Mouse (Mus musculus): ENCODE results near the gene Ces1c.

The Ces1c gene

GRCm38 (mm10) chr8:93131233-93131980, at the start of gene Ces1c:
Gene Ces1c (minus strand): TSS chr8:93131283.
- DNase-seq (ENCODE audit: low read depth), result no peak

GRCm38 (mm10) chr8:93180581-93181129, 49.6 kb upstream of the Ces1c start:
- no peak for DNase-seq (ENCODE audit: low read depth)

GRCm38 (mm10) chr8:93176593-93176992, 45.5 kb upstream of the Ces1c start:
- DNase-seq (ENCODE audit: low read depth), result no peak

GRCm38 (mm10) chr8:93174554-93174953, 43.5 kb upstream of the Ces1c start:
- DNase-seq (ENCODE audit: low read depth), result no peak

GRCm38 (mm10) chr8:93171846-93172590, 40.9 kb upstream of the Ces1c start:
- DNase-seq (ENCODE audit: low read depth), result no peak

GRCm38 (mm10) chr8:93163363-93163762, 32.3 kb upstream of the Ces1c start:
- DNase-seq (ENCODE audit: low read depth), result no peak

GRCm38 (mm10) chr8:93151401-93151800, 20.3 kb upstream of the Ces1c start:
- no peak for DNase-seq (ENCODE audit: low read depth)

GRCm38 (mm10) chr8:93147331-93147730, 16.2 kb upstream of the Ces1c start:
- DNase-seq (ENCODE audit: low read depth), result no peak

GRCm38 (mm10) chr8:93140696-93141095, 9.6 kb upstream of the Ces1c start:
- peak; percentile 5 for DNase-seq (ENCODE audit: low read depth)

- DNase-seq (ENCODE audit: low read depth), result no peak
Observed at GRCm38 (mm10) chr8:93132196-93132595, 1.1 kb upstream of the Ces1c start.

GRCm38 (mm10) chr8:93126476-93126875, 4.6 kb downstream of the Ces1c start:
- no peak for DNase-seq (ENCODE audit: low read depth)

GRCm38 (mm10) chr8:93122005-93122404, 9.1 kb downstream of the Ces1c start:
- no peak for DNase-seq (ENCODE audit: low read depth)

GRCm38 (mm10) chr8:93095376-93095775, 35.7 kb downstream of the Ces1c start:
- no peak for DNase-seq (ENCODE audit: low read depth)

- no peak for DNase-seq (ENCODE audit: low read depth)
Observed at GRCm38 (mm10) chr8:93091324-93091723, 39.8 kb downstream of the Ces1c start.

GRCm38 (mm10) chr8:93088686-93089122, 42.4 kb downstream of the Ces1c start:
- DNase-seq (ENCODE audit: low read depth), result no peak

- DNase-seq (ENCODE audit: low read depth), result no peak
Observed at GRCm38 (mm10) chr8:93088193-93088592, 42.9 kb downstream of the Ces1c start.

GRCm38 (mm10) chr8:93079887-93080286, 51.2 kb downstream of the Ces1c start, which contains the start of gene Ces1b:
Gene Ces1b (minus strand): TSS chr8:93080017.
- no peak for DNase-seq (ENCODE audit: low read depth)

- no peak for DNase-seq (ENCODE audit: low read depth)
Observed at GRCm38 (mm10) chr8:93075251-93075650, 55.8 kb downstream of the Ces1c start.

- DNase-seq (ENCODE audit: low read depth), result no peak
Observed at GRCm38 (mm10) chr8:93063416-93064117, 67.5 kb downstream of the Ces1c start.

GRCm38 (mm10) chr8:93059185-93059584, 71.9 kb downstream of the Ces1c start:
- DNase-seq (ENCODE audit: low read depth), result peak; percentile 4

GRCm38 (mm10) chr8:93055238-93055637, 75.8 kb downstream of the Ces1c start:
- DNase-seq (ENCODE audit: low read depth), result no peak

Data from c-Kit-positive CD71-positive TER-119-negative erythroid progenitor cells, embryonic 14.5 days (primary cell).